Mouse (Mus musculus): ENCODE results near the gene Skida1.

- TF ChIP-seq POLR2A (IDR thresholded peaks at IDR 0.05; ENCODE audit: insufficient read depth, low read depth, low read length) (peak; percentile 40; the same call in 1 of the 2 replicates), EP300 (IDR thresholded peaks at IDR 0.05; ENCODE audit: insufficient read depth, low read depth, low read length) (no peak)
Observed at GRCm38 (mm10) chr2:18055929-18056785, 7.3 kb upstream of the Skida1 start.

Data from heart, adult 2 months (tissue).